Mouse (Mus musculus) kidney, embryonic 15.5 days (tissue): ENCODE results near the gene Ttc4. TPM values are rescaled to one million over a fixed set of nuclear protein-coding genes. Genes with fewer than 3 reads are reported as not detected.

Experiments
- ATAC-seq: fragments of 200-750 bp; cut with Nextera tagmentation; replicated peaks from 2 replicates; pipeline ENCODE4 v1.8.0; 2017; ENCODE audit warnings: moderate TSS enrichment; ENCODE audit not compliant: low FRiP score
- H3K27ac ChIP-seq: fragments of 300-500 bp; sonication (generic); 2 replicates; pipeline ENCODE4 v1.5.1; 2015; ENCODE audit warnings: mild to moderate bottlenecking, inconsistent platforms
- H3K27me3 ChIP-seq: fragments of 300-500 bp; sonication (generic); 2 replicates; pipeline ENCODE4 v1.6.1; 2015; ENCODE audit warnings: inconsistent platforms
- H3K36me3 ChIP-seq: fragments of 300-500 bp; sonication (generic); 2 replicates; pipeline ENCODE4 v1.6.1; 2015; ENCODE audit warnings: inconsistent platforms
- H3K4me1 ChIP-seq: fragments of 300-500 bp; sonication (generic); 2 replicates; pipeline ENCODE4 v1.6.1; 2015; ENCODE audit warnings: inconsistent platforms
- H3K4me2 ChIP-seq: fragments of 300-500 bp; sonication (generic); 2 replicates; pipeline ENCODE4 v1.6.1; 2015; ENCODE audit warnings: moderate library complexity, mild to moderate bottlenecking, inconsistent platforms
- H3K4me3 ChIP-seq: fragments of 300-500 bp; sonication (generic); replicated peaks from 2 replicates; pipeline ENCODE4 v1.5.1; 2015; ENCODE audit warnings: mild to moderate bottlenecking, inconsistent platforms
- H3K9ac ChIP-seq: fragments of 300-500 bp; sonication (generic); 2 replicates; pipeline ENCODE4 v1.6.1; 2015; ENCODE audit warnings: mild to moderate bottlenecking, inconsistent platforms
- H3K9me3 ChIP-seq: fragments of 300-500 bp; sonication (generic); replicated peaks from 2 replicates; pipeline ENCODE4 v1.6.1; 2016; ENCODE audit warnings: inconsistent platforms
- WGBS: fragments of 180-500 bp; shearing (Covaris S2); methylation state at CpG from one replicate; pipeline ENCODE4 v1.1.7; 2015; ENCODE audit warnings: mixed read lengths; 5-methylcytosine and 5-hydroxymethylcytosine counted together
- polyA plus RNA-seq: library from polyadenylated mRNA; unstranded; fragments of >200 nt; fragmentation: Nextera tagmentation; extraction: Ambion mirVana; gene quantifications from 2 replicates; pipeline ENCODE4 v1.2.1, GENCODE M21; 2015

Gene Ttc4
- polyA plus RNA-seq, 1 experiment from 2014 or later: 104 TPM

GRCm38 (mm10) chr4:106650833-106651527 is 27.8 kb downstream of the Ttc4 start, which contains the start of gene Pars2:
Gene Pars2 (plus strand): TSS chr4:106651069.
- peaks cover 56% of the 10 kb centered on the region for H3K4me1 ChIP-seq
- 0 out of 2 replicates have a peak, but pooled peaks cover 5% of the 10 kb centered on the region for H3K27me3 ChIP-seq
- H3K36me3 ChIP-seq: peaks cover 29% of the 10 kb centered on the region
- H3K9me3 ChIP-seq: no peaks in the 10 kb centered on the region
- ATAC-seq: peak; percentile 94
- H3K4me3 ChIP-seq: peak within 1 kb of the TSS; percentile 71
- peak within 1 kb of the TSS; percentile 77 for H3K9ac ChIP-seq
- 2% methylated on average over 40 of the region's 40 CpGs for WGBS
- peak within 1 kb of the TSS; percentile 89 for H3K27ac ChIP-seq
- peak within 1 kb of the TSS; percentile 89 for H3K4me2 ChIP-seq

DNA sequence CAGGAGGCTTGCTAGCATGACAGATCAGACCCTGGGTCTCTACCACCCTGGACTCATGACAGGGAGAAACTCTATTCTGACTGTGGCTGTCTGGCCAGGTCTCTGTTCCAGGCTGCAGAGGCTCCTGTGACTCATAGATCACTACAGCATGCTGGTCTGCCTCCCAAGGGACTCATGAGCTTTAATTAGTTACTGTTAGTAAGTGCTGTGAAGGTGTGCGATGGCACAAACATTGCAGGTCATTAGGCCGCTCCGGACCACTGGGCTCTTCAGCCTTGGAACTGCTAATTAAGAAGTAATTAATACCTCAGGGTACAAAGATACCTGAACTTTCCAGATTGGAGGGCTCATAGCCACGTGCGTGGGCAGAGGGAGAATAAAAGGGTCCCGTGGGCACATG is 31.6 kb downstream of the Ttc4 start:
- no peak overlapping the region for H3K27ac ChIP-seq
- 38% methylated on average over 6 of the region's 6 CpGs for WGBS
- no peaks in the 10 kb centered on the region for H3K9me3 ChIP-seq
- H3K4me3 ChIP-seq: no peak overlapping the region
- 0 out of 2 replicates have a peak, but pooled peaks cover 5% of the 10 kb centered on the region for H3K27me3 ChIP-seq
- H3K4me1 ChIP-seq: peaks cover 65% of the 10 kb centered on the region
- ATAC-seq: no peak
- H3K9ac ChIP-seq: no peak overlapping the region
- no peaks in the 10 kb centered on the region for H3K36me3 ChIP-seq
- H3K4me2 ChIP-seq: no peak overlapping the region

GRCm38 (mm10) chr4:106645797-106646196 is 32.9 kb downstream of the Ttc4 start:
- Histone ChIP-seq H3K4me1 (peaks cover 61% of the 10 kb centered on the region), H3K4me3 (no peak overlapping the region), H3K9ac (no peak overlapping the region), H3K27ac (no peak overlapping the region), H3K9me3 (no peaks in the 10 kb centered on the region), H3K27me3 (0 out of 2 replicates have a peak, but pooled peaks cover 5% of the 10 kb centered on the region), H3K4me2 (no peak overlapping the region), H3K36me3 (no peaks in the 10 kb centered on the region)
- no peak for ATAC-seq
- 79% methylated on average over 5 of the region's 5 CpGs for WGBS

GRCm38 (mm10) chr4:106644218-106644610 is 34.5 kb downstream of the Ttc4 start:
- 0 out of 2 replicates have a peak, but pooled peaks cover 5% of the 10 kb centered on the region for H3K27me3 ChIP-seq
- H3K4me2 ChIP-seq: 0 out of 2 replicates have a peak overlapping the region, but pooled peaks have one; percentile 18
- H3K9me3 ChIP-seq: no peaks in the 10 kb centered on the region
- H3K27ac ChIP-seq: peak overlapping the region; percentile 90
- no peak overlapping the region for H3K4me3 ChIP-seq
- 31% methylated on average over 6 of the region's 6 CpGs for WGBS
- no peak overlapping the region for H3K9ac ChIP-seq
- no peak for ATAC-seq
- no peaks in the 10 kb centered on the region for H3K36me3 ChIP-seq
- peaks cover 52% of the 10 kb centered on the region for H3K4me1 ChIP-seq

GRCm38 (mm10) chr4:106643483-106644217 is 35.1 kb downstream of the Ttc4 start:
- Histone ChIP-seq H3K4me2 (peak overlapping the region; percentile 18), H3K9ac (peak overlapping the region; percentile 8; the same call in 1 of the 2 replicates), H3K36me3 (no peaks in the 10 kb centered on the region), H3K4me3 (no peak overlapping the region), H3K27me3 (no peaks in the 10 kb centered on the region), H3K9me3 (no peaks in the 10 kb centered on the region), H3K27ac (peak overlapping the region; percentile 90), H3K4me1 (peaks cover 52% of the 10 kb centered on the region)
- ATAC-seq: peak; percentile 82
- WGBS: 3% methylated on average over 8 of the region's 8 CpGs

DNA sequence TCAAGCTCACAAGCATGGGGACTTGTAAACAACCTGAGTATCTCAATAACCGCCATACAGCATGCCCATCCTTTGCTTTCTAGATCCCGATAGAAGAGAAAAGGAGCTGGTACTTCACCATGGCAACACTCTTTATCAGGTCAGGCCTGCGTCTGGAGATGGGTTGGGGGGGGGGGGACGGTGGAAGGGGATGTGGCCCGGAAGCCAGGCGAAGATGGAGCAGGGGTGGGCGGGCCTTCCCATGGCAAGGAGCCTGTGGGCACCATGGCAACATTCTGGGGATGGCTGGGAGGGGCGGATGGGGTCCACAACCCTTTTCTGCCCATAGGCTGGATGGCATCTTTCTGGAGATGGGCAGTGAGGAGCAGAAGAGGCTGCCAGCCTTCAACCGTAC is 44.7 kb downstream of the Ttc4 start:
- Histone ChIP-seq H3K4me1 (peaks cover 61% of the 10 kb centered on the region), H3K27me3 (no peaks in the 10 kb centered on the region), H3K4me3 (no peak overlapping the region), H3K4me2 (peak overlapping the region; percentile 12; the same call in 1 of the 2 replicates), H3K27ac (peak overlapping the region; percentile 96), H3K36me3 (no peaks in the 10 kb centered on the region), H3K9ac (no peak overlapping the region), H3K9me3 (no peaks in the 10 kb centered on the region)
- no peak for ATAC-seq
- 40% methylated on average over 9 of the region's 9 CpGs for whole genome bisulfite sequencing

GRCm38 (mm10) chr4:106633281-106634085 is 45.3 kb downstream of the Ttc4 start:
- Histone ChIP-seq H3K4me2 (peak overlapping the region; percentile 12; the same call in 1 of the 2 replicates), H3K36me3 (no peaks in the 10 kb centered on the region), H3K27ac (peak overlapping the region; percentile 96), H3K9ac (no peak overlapping the region), H3K9me3 (no peaks in the 10 kb centered on the region), H3K4me3 (no peak overlapping the region), H3K4me1 (peaks cover 67% of the 10 kb centered on the region), H3K27me3 (no peaks in the 10 kb centered on the region)
- WGBS: 12% methylated on average over 8 of the region's 8 CpGs
- peak; percentile 75 for ATAC-seq

DNA sequence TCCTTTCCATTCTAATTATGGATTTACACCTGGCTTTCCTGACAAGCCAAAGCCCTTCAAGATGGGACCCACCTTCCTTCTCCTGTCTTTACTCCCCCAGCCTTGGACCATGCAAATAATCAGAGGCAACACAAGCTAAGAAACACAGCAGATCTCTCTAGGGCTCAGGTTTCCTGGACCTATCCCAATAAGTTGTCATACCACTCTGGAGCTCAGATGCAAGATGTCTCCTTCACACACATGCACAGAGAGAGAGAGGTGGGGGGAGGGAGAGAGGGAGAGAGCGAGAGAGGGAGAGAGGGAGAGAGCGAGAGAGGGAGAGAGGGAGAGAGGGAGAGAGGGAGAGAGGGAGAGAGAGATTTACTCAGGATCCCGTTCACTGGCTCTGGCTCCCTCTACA is 46.4 kb downstream of the Ttc4 start:
- no peak overlapping the region for H3K4me3 ChIP-seq
- ATAC-seq: no peak
- H3K4me2 ChIP-seq: no peak overlapping the region
- 20% methylated on average over 2 of the region's 3 CpGs for WGBS
- peaks cover 71% of the 10 kb centered on the region for H3K4me1 ChIP-seq
- H3K9ac ChIP-seq: no peak overlapping the region
- peak overlapping the region; percentile 96 for H3K27ac ChIP-seq
- H3K27me3 ChIP-seq: no peaks in the 10 kb centered on the region
- no peaks in the 10 kb centered on the region for H3K36me3 ChIP-seq
- H3K9me3 ChIP-seq: no peaks in the 10 kb centered on the region

- no peak overlapping the region for H3K4me3 ChIP-seq
- WGBS: 24% methylated on average over 14 of the region's 14 CpGs
- H3K4me1 ChIP-seq: peaks cover 67% of the 10 kb centered on the region
- no peaks in the 10 kb centered on the region for H3K9me3 ChIP-seq
- ATAC-seq: 0 out of 2 replicates have a peak, but pooled peaks have one; percentile 1
- H3K27me3 ChIP-seq: peaks cover 7% of the 10 kb centered on the region; the same call in 1 of the 2 replicates
- H3K9ac ChIP-seq: no peak overlapping the region
- no peak overlapping the region for H3K4me2 ChIP-seq
- peak overlapping the region; percentile 28; the same call in 1 of the 2 replicates for H3K27ac ChIP-seq
- no peaks in the 10 kb centered on the region for H3K36me3 ChIP-seq
These were observed 48.2 kb downstream of the Ttc4 start for GRCm38 (mm10) chr4:106630333-106631220.

DNA sequence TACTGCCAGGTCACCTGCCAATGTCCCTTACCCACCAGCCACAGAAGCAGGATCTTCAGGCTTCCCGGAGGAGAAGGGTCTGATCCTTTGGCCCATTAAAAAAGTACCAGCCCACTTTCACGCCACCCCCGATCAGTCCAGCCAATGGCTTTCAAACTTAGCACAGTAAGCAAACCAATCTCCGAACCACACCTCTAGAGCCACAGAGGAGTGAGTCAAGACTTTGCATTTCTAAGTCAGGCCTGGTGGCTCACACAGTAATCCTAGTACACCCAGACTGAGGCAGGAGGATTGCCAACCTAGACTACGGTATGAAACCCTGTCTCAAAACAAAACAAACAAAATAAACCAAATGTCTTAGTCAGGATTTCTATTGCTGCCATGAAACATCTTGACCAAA is 49.4 kb downstream of the Ttc4 start:
- Histone ChIP-seq H3K4me1 (peaks cover 57% of the 10 kb centered on the region), H3K27ac (peak overlapping the region; percentile 63)
- ATAC-seq: no peak

More for the DNA sequence above, 49.4 kb downstream of the Ttc4 start:
- 60% methylated on average over 5 of the region's 5 CpGs for WGBS
- Histone ChIP-seq H3K9ac (no peak overlapping the region), H3K9me3 (no peaks in the 10 kb centered on the region), H3K27me3 (peaks cover 18% of the 10 kb centered on the region), H3K4me3 (no peak overlapping the region), H3K4me2 (no peak overlapping the region), H3K36me3 (no peaks in the 10 kb centered on the region)
